Mouse (Mus musculus) G1E (cell line): ENCODE data around the gene Baz2b. TPM values are rescaled to one million over a fixed set of nuclear protein-coding genes. Genes with fewer than 3 reads are reported as not detected.
A peak's percentile ranks its signal among the peaks of the same experiment; 100 is the strongest.

Experiments used
- ATAC-seq: 2 replicates; pipeline ENCODE4 v1.8.0; 2016; ENCODE audit warnings: mild to moderate bottlenecking; ENCODE audit not compliant: insufficient number of reproducible peaks, poor library complexity, low FRiP score, severe bottlenecking; ENCODE audit errors: extremely low read depth
- DNase-seq: peaks from one replicate; pipeline ENCODE4 v3.0.0; 2012; ENCODE audit warnings: low spot score
- H3K27me3 ChIP-seq: 2 replicates; pipeline ENCODE4 v1.6.1; 2012; ENCODE audit warnings: mild to moderate bottlenecking, low read length, inconsistent platforms; ENCODE audit not compliant: insufficient read depth
- H3K36me3 ChIP-seq: replicated peaks from 2 replicates; pipeline ENCODE3; 2012; ENCODE audit warnings: mild to moderate bottlenecking, inconsistent platforms
- H3K4me1 ChIP-seq: 2 replicates; pipeline ENCODE4 v1.6.1; 2012; ENCODE audit warnings: low read depth, low read length, inconsistent platforms, mixed read lengths; ENCODE audit not compliant: insufficient read depth
- H3K4me3 ChIP-seq: 2 replicates; pipeline ENCODE4 v1.5.1; 2012; ENCODE audit warnings: low read depth, mild to moderate bottlenecking, inconsistent platforms, low read length, moderate library complexity, mixed read lengths
- H3K9me3 ChIP-seq: replicated peaks from 2 replicates; pipeline ENCODE4 v1.6.1; 2012; ENCODE audit warnings: inconsistent platforms
- CTCF ChIP-seq: IDR thresholded peaks from 2 replicates; pipeline ENCODE4 v1.5.1; 2012; ENCODE audit warnings: low read depth, low read length, inconsistent platforms, mixed read lengths
- GATA1 ChIP-seq: IDR thresholded peaks from 2 replicates; pipeline ENCODE4 v1.6.1; 2012; ENCODE audit warnings: borderline replicate concordance, low read length, inconsistent platforms, mixed read lengths
- GATA2 ChIP-seq: IDR thresholded peaks from 2 replicates; pipeline ENCODE4 v1.6.1; 2012; ENCODE audit warnings: low read depth, low read length, inconsistent platforms, borderline replicate concordance
- POLR2AphosphoS5 ChIP-seq: IDR thresholded peaks from 2 replicates; pipeline ENCODE4 v1.6.1; 2012; ENCODE audit warnings: low read depth, low read length, inconsistent platforms; ENCODE audit not compliant: insufficient replicate concordance
- TAL1 ChIP-seq: conservative IDR thresholded peaks from 2 replicates; pipeline ENCODE4 v1.6.1; 2012; ENCODE audit warnings: low read depth, low read length, inconsistent platforms, mixed read lengths
- polyA plus RNA-seq: library from polyadenylated mRNA; stranded (reverse); fragments of >175 nt; gene quantifications from 2 replicates; pipeline ENCODE4 v1.2.3, GENCODE M21; 2012
- total RNA-seq, 2 experiments: library from RNA; stranded (forward) in 1 of 2; stranded (reverse) in 1 of 2; fragments of 200-1000 nt in 1 of 2; fragments of >200 nt in 1 of 2; fragmentation: Nextera tagmentation in 1 of 2; gene quantifications; 2 replicates each; pipeline ENCODE4 v1.2.3; 2014 to 2017

The Baz2b gene
- total RNA-seq (2014; fragmentation: Nextera tagmentation) (99.7 and 104 TPM in 2 replicates), total RNA-seq (2017) (53.8 and 66.5 TPM in 2 replicates), polyA plus RNA-seq (11.8 and 13.2 TPM in 2 replicates)

- Histone ChIP-seq H3K27me3 (no peaks in the 10 kb centered on the region), H3K36me3 (peaks cover 56% of the 10 kb centered on the region), H3K4me1 (peaks cover 44% of the 10 kb centered on the region), H3K9me3 (0 out of 2 replicates have a peak, but pooled peaks cover 3% of the 10 kb centered on the region), H3K4me3 (peak within 1 kb of the TSS; percentile 84)
- no peak for TF ChIP-seq GATA2
- no peak for TF ChIP-seq GATA1
- TF ChIP-seq TAL1: no peak
- no peak for TF ChIP-seq CTCF
- no peak for TF ChIP-seq POLR2AphosphoS5
- DNase-seq (peak; percentile 92), ATAC-seq (peak; percentile 36; the same call in 1 of the 2 replicates)
Observed at GRCm38 (mm10) chr2:60209703-60210651, at the start of gene Baz2b, which contains the start of gene March7. Baz2b (minus strand) TSS chr2:60209839. March7 (plus strand) TSS chr2:60209887.

GRCm38 (mm10) chr2:60259186-60259585 lies 49.5 kb upstream of the Baz2b start:
- DNase-seq (no peak), ATAC-seq (no peak)
- Histone ChIP-seq H3K27me3 (no peaks in the 10 kb centered on the region), H3K4me3 (no peak overlapping the region), H3K4me1 (no peaks in the 10 kb centered on the region), H3K9me3 (no peaks in the 10 kb centered on the region), H3K36me3 (peaks cover 7% of the 10 kb centered on the region)
- no peak for TF ChIP-seq TAL1
- no peak for TF ChIP-seq POLR2AphosphoS5
- TF ChIP-seq CTCF: no peak
- TF ChIP-seq GATA1: no peak
- TF ChIP-seq GATA2: no peak

GRCm38 (mm10) chr2:60256751-60257150 lies 47.1 kb upstream of the Baz2b start:
- no peak overlapping the region for H3K4me3 ChIP-seq
- H3K36me3 ChIP-seq: peaks cover 16% of the 10 kb centered on the region
- H3K27me3 ChIP-seq: no peaks in the 10 kb centered on the region
- no peaks in the 10 kb centered on the region for H3K4me1 ChIP-seq
- no peaks in the 10 kb centered on the region for H3K9me3 ChIP-seq
- DNase-seq: no peak
- no peak for ATAC-seq
- TF ChIP-seq CTCF: no peak

GRCm38 (mm10) chr2:60253506-60253905 lies 43.9 kb upstream of the Baz2b start:
- no peak for DNase-seq
- ATAC-seq: no peak
- Histone ChIP-seq H3K4me1 (no peaks in the 10 kb centered on the region), H3K9me3 (no peaks in the 10 kb centered on the region), H3K36me3 (peaks cover 43% of the 10 kb centered on the region), H3K27me3 (no peaks in the 10 kb centered on the region), H3K4me3 (no peak overlapping the region)
- TF ChIP-seq TAL1 (no peak), POLR2AphosphoS5 (no peak), CTCF (no peak), GATA1 (no peak)

GRCm38 (mm10) chr2:60252782-60253181 lies 43.1 kb upstream of the Baz2b start:
- Histone ChIP-seq H3K9me3 (no peaks in the 10 kb centered on the region), H3K27me3 (no peaks in the 10 kb centered on the region), H3K4me3 (no peak overlapping the region), H3K4me1 (no peaks in the 10 kb centered on the region), H3K36me3 (peaks cover 43% of the 10 kb centered on the region)
- no peak for ATAC-seq
- DNase-seq: no peak
- no peak for TF ChIP-seq GATA1
- TF ChIP-seq CTCF: no peak
- TF ChIP-seq TAL1: no peak
- TF ChIP-seq POLR2AphosphoS5: no peak
- no peak for TF ChIP-seq GATA2

- Histone ChIP-seq H3K9me3 (no peaks in the 10 kb centered on the region), H3K4me3 (no peak overlapping the region), H3K27me3 (no peaks in the 10 kb centered on the region), H3K4me1 (peaks cover 2% of the 10 kb centered on the region), H3K36me3 (peaks cover 85% of the 10 kb centered on the region)
- ATAC-seq: no peak
- no peak for DNase-seq
- no peak for TF ChIP-seq GATA2
- no peak for TF ChIP-seq GATA1
- TF ChIP-seq CTCF: no peak
- no peak for TF ChIP-seq POLR2AphosphoS5
- no peak for TF ChIP-seq TAL1
Observed at GRCm38 (mm10) chr2:60234506-60234905, 24.9 kb upstream of the Baz2b start.
